Mouse (Mus musculus): ENCODE measurements at regions not wholly inside any gene's neighbourhood (a gene's known extent, or its start where the extent isn't known, plus 50 kb on each side); places are given as distances from the start of the nearest gene placed in this dataset.

DNA sequence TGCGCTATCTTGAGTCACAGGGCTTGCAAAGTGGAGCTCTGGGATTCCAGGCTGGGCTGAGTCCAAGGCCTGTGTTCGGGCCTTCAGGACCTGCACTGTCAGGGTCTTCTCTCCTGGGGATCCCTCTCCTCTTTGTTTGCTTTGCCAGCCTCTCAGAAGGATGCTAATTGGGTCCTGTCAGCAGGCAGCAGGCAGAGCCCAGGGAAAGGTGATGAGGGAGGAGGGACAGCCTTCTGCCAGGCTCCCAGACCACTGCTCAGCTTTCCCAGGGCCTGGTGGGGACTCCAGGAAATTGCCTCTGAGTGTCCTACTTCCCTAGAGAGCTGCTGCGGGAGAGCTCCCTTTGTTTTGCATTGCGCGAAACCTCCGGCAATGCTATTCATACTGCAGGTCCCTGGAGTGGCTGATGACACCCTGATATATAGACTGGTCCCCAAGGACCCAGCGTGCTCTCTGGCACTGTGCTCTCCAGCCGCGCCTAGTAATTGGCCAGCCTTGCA lies 93.1 kb upstream of the Tle3 start:
- 95% methylated on average over 9 of the region's 9 CpGs for WGBS (ENCODE audit: missing documents)
- Histone ChIP-seq H3K4me3 (ENCODE audit: inconsistent target) (no peak overlapping the region), H3K27ac (no peak overlapping the region), H3K79me2 (ENCODE audit: inconsistent target) (no peaks in the 10 kb centered on the region), H3K36me3 (ENCODE audit: inconsistent target) (no peaks in the 10 kb centered on the region)

DNA sequence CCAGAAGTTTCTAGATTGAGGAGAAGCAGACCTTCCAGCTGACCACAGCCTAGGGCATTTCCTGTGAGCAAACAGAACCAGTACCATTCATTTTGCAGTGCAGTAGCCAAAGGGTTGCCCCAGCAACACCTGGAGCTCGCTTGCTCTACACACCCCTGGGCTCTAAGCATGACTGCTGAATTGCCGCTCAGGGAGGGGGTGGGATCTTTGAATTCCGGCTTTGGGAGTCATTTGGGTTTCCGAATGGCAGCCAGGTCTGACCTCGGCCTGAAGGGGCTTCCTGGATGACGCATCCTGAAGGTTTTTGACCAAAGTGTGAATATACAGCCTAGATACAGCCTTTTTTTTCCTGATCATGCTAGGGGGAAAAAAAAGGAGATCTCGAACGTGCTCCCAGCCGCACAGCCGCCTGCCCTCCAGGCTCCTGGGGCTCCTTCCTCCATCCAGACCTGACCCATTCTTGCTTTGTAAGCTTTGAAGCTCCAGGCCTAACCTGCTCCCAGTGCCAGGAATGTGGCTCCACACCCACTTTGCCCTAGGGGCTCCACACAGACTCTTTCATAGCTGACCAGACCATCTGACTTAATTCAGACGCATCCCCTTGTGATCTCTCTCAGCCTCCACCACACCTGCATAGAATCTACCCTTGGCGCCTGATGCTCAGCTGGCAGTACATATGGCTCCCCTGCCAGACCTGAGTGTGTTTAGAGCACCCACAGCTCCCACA lies 91.1 kb upstream of the Tle3 start:
- Histone ChIP-seq H3K4me3 (ENCODE audit: inconsistent target) (no peak overlapping the region), H3K27ac (no peak overlapping the region)
- 92% methylated on average over 12 of the region's 12 CpGs for WGBS (ENCODE audit: missing documents)

DNA sequence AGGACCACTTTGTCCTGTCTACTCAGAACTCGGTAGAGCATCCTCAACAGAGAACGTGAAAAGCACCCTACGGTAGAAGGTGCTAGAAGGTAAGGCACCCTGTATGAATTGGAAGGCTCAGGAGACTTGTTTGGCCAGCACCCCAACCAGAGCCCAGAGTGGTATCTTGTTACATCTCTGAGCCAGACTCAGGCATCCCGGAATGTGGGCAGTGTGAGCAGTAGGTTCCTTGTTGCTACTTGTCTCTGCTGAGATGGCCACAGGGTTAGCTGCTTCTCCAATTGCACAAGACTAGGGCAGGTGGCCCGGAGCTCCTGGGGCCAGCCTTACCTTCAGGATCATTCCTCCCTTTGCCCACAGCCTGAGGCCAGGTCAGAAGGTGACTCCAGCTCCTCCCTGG lies 88.9 kb upstream of the Tle3 start:
- H3K79me2 ChIP-seq (ENCODE audit: inconsistent target), result no peaks in the 10 kb centered on the region
- no peak overlapping the region for H3K4me3 ChIP-seq (ENCODE audit: inconsistent target)
- no peaks in the 10 kb centered on the region for H3K36me3 ChIP-seq (ENCODE audit: inconsistent target)
- no peak overlapping the region for H3K27ac ChIP-seq
- 90% methylated on average over 5 of the region's 5 CpGs for WGBS (ENCODE audit: missing documents)

More for the DNA sequence above, 91.1 kb upstream of the Tle3 start:
- Histone ChIP-seq H3K79me2 (ENCODE audit: inconsistent target) (no peaks in the 10 kb centered on the region), H3K36me3 (ENCODE audit: inconsistent target) (no peaks in the 10 kb centered on the region)

DNA sequence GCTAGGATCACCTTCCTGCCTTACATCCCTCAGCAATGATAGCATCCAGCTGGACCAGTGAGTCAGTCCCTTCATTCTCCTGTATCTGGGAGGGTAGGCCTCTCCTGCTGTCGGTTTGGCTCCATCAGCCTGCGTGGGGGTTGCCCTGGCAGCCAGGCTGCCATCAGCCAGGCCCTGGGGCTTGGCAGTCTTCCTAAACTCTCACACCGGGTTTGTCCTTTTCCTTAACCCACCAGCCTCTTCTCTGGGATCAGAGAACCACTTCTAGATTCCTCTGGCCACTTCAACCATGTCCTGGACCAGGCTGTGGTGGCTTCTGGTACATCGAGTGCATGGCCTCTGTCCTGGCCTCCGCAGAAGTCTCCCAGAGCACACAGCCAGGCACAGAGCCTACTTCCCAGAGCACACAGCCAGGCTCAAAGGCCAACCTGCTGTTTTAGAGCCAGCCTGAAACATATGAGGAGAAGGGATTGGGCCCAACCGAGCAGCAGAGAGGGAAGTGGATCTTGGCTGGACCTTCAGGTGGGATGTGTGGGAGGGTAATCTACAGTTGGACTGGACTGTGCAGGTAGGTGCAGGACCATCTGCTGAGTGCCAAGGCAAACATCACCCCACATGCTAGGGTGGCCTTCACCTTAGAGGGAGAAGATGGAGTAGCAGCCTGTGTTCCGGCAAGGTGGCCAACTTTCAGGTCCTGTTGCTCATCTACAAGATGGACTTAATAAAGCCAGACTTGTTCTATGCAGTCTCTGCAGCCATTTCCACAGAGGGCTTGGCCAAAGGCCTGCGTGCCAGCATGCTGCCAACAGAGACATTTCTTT lies 87.8 kb upstream of the Tle3 start:
- no peaks in the 10 kb centered on the region for H3K36me3 ChIP-seq (ENCODE audit: inconsistent target)
- no peaks in the 10 kb centered on the region for H3K79me2 ChIP-seq (ENCODE audit: inconsistent target)
- 94% methylated on average over 8 of the region's 8 CpGs for WGBS (ENCODE audit: missing documents)
- no peak overlapping the region for H3K4me3 ChIP-seq (ENCODE audit: inconsistent target)
- no peak overlapping the region for H3K27ac ChIP-seq

DNA sequence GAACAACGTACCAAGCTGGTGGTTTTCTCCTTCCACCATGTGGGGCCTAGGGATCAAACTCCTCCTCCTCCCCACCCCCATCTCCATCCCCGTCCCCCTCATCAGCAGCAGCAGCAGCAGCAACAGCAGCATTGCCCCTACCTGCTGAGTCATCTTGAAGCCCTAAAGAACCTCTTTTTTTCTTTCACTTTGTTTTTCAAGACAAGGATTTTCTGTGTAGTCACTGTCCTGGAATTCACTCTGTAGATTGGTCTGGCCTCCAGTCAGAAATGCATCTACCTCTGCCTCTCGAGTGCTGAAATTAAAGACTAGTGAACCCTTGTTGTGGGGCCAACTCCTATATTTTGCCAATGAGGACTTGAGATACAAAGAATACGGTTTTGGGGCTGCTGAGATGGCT lies 85.6 kb upstream of the Tle3 start:
- H3K79me2 ChIP-seq (ENCODE audit: inconsistent target), result no peaks in the 10 kb centered on the region
- no peaks in the 10 kb centered on the region for H3K36me3 ChIP-seq (ENCODE audit: inconsistent target)
- 90% methylated on average over 3 of the region's 4 CpGs for WGBS (ENCODE audit: missing documents)
- no peak overlapping the region for H3K27ac ChIP-seq
- no peak overlapping the region for H3K4me3 ChIP-seq (ENCODE audit: inconsistent target)

DNA sequence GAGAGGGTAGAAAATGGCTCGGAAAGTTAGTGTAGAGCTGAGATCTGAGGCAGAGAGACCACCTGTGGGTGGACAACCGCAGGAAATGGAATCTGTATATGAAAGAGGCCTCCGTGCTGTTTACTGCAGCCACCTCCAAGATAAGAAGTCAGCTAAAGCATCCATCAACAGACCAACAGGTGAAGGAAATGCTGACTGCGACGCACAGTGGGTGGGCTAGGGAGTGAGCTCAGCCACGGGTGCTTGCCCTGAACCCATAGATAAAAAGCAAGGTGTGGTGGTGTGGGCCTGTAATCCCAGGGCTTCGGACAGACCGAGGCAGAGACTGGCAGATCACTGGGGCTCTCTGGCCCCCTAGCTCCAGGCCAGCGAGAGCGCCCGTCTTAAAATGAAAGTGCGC lies 83.0 kb upstream of the Tle3 start:
- no peak overlapping the region for H3K4me3 ChIP-seq (ENCODE audit: inconsistent target)
- 90% methylated on average over 8 of the region's 12 CpGs for WGBS (ENCODE audit: missing documents)
- H3K27ac ChIP-seq, result no peak overlapping the region
- H3K79me2 ChIP-seq (ENCODE audit: inconsistent target), result no peaks in the 10 kb centered on the region
- H3K36me3 ChIP-seq (ENCODE audit: inconsistent target), result no peaks in the 10 kb centered on the region

DNA sequence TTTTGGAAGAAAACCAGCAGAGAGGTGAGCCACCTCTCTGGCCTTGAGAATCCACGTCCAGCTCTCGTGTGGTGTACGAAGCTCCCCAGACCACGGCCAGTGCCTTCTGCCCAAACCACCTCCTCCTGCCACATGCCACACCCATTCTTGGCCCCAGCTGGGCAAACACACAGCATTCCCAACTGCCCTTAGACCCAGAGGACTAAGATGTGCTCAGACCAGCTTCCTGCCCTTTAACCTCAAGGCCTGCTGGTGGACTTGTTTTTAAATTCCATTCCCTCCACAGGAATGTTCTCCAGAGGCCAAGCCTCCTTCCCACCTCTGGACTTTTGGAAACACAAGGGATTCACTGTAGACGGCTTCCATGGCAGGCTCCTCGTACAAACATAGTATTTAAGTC lies 82.5 kb upstream of the Tle3 start:
- H3K27ac ChIP-seq, result no peak overlapping the region
- 93% methylated on average over 6 of the region's 6 CpGs for WGBS (ENCODE audit: missing documents)

DNA sequence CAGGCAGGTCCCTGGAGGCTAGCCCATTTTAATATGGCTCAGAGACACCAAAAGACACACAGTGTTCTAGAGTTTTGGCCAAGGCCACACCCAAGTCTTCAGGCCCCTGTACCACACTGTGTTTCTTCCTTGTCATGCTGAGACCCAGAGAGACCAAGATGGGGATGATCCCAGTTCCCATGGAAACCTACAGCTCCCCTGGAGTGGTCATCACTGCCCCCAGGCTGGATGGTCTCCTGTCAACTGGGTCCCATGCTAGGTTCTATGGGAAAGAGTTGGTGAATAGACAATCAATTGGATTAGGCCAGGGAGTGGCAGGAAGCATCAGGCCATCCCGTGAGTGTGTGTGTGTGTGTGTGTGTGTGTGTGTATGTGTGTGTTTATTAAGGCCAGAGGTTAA lies 80.5 kb upstream of the Tle3 start:
- Histone ChIP-seq H3K4me3 (ENCODE audit: inconsistent target) (no peak overlapping the region), H3K27ac (no peak overlapping the region), H3K36me3 (ENCODE audit: inconsistent target) (no peaks in the 10 kb centered on the region), H3K79me2 (ENCODE audit: inconsistent target) (no peaks in the 10 kb centered on the region)
- WGBS (ENCODE audit: missing documents), result 92% methylated on average over 1 of the region's 1 CpGs

More for the DNA sequence above, 82.5 kb upstream of the Tle3 start:
- no peaks in the 10 kb centered on the region for H3K79me2 ChIP-seq (ENCODE audit: inconsistent target)
- H3K4me3 ChIP-seq (ENCODE audit: inconsistent target), result no peak overlapping the region
- H3K36me3 ChIP-seq (ENCODE audit: inconsistent target), result no peaks in the 10 kb centered on the region

DNA sequence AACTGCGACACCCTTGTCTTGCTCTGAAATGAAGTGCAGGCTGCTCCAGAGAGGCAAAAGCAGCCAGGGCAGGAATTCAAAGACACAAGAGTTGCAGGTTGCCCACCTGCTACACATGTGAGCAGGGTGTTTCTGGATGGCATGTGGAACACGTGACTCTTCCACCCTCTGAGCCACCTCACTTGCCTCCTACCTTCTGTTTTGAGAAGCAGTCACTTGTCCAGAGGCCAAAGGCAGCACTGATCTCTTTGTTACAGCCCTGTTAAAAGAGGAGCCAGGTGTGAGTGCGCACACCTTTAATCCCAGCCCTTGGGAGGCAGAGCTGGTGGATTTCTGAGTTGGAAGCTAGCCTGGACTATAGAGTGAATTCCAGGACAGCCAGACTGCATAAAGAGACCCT lies 79.7 kb upstream of the Tle3 start:
- 97% methylated on average over 3 of the region's 3 CpGs for WGBS (ENCODE audit: missing documents)
- Histone ChIP-seq H3K36me3 (ENCODE audit: inconsistent target) (no peaks in the 10 kb centered on the region), H3K27ac (no peak overlapping the region), H3K79me2 (ENCODE audit: inconsistent target) (no peaks in the 10 kb centered on the region), H3K4me3 (ENCODE audit: inconsistent target) (no peak overlapping the region)

DNA sequence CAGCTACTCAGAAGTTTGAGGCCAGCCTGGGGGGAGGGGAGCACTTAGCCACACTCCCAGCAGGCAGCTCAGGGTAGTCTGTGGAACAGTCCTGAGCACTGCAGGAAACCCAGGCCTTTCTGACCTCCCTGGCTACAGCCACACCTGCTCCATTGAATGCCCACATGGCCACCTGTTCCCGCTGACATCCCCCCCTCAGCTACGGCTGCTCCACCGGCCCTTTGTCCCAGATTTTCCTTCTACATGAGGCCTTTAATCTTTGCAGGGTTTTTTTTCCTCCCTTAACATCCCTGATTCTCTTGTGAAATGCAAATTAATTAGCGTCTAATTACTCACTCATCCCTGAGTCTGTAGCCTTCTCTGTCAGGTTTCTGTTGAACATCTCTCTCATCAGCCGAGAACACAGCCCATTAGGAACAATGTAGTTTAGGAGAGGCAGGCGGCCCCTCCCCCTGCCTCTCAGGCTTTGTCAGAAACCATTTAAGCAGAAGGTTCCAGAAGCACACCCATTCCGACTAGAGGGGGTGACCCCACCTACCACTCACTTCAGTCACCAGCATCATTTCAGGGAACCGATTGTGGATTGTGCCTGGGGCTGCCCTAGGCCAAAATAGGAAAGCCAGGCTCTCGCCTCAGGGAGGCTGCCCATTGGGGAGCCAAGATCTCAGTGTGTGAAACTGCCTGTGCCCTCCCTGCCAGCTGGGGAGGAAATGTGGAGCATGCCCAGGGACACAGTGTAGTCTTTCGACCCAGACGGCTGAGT lies 78.8 kb upstream of the Tle3 start:
- H3K79me2 ChIP-seq (ENCODE audit: inconsistent target), result no peaks in the 10 kb centered on the region
- no peak overlapping the region for H3K27ac ChIP-seq
- H3K4me3 ChIP-seq (ENCODE audit: inconsistent target), result no peak overlapping the region
- WGBS (ENCODE audit: missing documents), result 88% methylated on average over 11 of the region's 11 CpGs
- no peaks in the 10 kb centered on the region for H3K36me3 ChIP-seq (ENCODE audit: inconsistent target)

DNA sequence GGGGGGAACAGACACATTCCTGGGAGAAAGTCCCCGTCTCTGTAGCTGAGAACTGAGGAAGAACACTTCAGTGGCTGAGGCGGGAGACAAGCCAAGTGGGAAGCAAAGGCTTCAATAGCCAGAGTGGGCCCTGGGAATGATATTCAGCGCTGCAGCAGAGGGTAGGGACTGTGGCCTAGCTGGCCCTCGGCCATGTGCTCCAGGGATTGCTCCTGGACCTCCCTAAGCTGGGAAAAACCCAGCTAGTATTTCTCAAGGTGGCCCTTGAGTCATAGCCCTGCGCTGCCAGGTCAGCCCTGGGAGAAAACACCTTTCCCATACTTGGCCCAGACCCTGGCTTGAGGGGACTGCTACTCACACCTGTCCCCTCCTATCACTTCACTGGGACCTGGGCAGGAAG lies 77.2 kb upstream of the Tle3 start:
- Histone ChIP-seq H3K4me3 (ENCODE audit: inconsistent target) (no peak overlapping the region), H3K79me2 (ENCODE audit: inconsistent target) (no peaks in the 10 kb centered on the region), H3K27ac (no peak overlapping the region), H3K36me3 (ENCODE audit: inconsistent target) (no peaks in the 10 kb centered on the region)
- WGBS (ENCODE audit: missing documents), result 91% methylated on average over 5 of the region's 5 CpGs

DNA sequence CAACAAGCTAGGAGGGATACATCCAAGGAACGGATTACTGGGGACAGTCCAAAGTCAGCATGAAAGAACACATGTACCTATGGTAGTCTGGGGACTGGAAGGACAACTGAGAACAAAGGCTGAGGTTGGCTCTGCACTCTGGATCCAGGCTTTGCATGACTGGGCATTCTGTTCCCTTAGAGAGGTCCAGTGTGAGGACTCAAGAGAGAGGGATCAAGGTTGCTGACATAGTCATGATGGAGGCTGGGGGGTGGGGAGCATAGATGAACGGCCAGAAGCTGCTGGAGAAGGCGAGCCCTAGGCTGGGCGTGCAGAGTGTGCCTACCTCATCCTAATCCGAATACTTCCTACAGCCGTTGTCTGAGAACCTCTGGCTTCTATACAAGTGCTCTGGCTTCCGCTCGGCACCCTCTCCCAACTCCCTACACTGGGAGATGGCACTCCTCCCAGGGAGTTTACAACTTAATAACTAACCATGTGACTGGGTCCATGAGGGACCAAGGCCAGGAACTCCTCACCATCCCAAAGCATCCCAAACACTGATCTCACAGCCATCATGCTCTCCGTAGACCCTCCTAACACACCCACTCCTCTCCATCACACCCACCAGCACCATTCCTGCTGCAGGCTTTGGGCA lies 75.7 kb upstream of the Tle3 start:
- WGBS (ENCODE audit: missing documents), result 97% methylated on average over 9 of the region's 9 CpGs
- H3K27ac ChIP-seq, result no peak overlapping the region
- H3K4me3 ChIP-seq (ENCODE audit: inconsistent target), result no peak overlapping the region
- H3K36me3 ChIP-seq (ENCODE audit: inconsistent target), result no peaks in the 10 kb centered on the region
- no peaks in the 10 kb centered on the region for H3K79me2 ChIP-seq (ENCODE audit: inconsistent target)

DNA sequence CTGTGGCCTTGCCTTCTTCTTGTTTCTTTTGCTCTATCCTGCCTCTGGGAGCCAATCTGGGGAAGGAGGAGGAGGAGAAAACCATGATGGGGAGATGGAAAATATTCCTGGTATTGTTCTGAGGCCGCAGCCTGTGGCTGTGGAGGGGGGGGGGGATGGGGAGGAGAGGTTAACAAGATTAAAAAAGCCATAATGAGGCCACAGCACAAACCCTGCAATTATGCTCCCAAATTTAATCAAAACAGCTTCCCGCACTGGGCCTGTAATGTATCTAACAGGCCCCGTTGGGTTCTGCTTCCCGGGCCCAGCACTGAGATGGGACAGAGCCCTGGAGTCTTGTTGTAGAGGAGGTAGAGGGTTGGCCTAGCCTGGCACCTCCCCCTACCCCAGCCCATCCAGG lies 74.8 kb upstream of the Tle3 start:
- Histone ChIP-seq H3K79me2 (ENCODE audit: inconsistent target) (no peaks in the 10 kb centered on the region), H3K36me3 (ENCODE audit: inconsistent target) (no peaks in the 10 kb centered on the region), H3K4me3 (ENCODE audit: inconsistent target) (no peak overlapping the region), H3K27ac (no peak overlapping the region)
- WGBS (ENCODE audit: missing documents), result 86% methylated on average over 4 of the region's 4 CpGs

DNA sequence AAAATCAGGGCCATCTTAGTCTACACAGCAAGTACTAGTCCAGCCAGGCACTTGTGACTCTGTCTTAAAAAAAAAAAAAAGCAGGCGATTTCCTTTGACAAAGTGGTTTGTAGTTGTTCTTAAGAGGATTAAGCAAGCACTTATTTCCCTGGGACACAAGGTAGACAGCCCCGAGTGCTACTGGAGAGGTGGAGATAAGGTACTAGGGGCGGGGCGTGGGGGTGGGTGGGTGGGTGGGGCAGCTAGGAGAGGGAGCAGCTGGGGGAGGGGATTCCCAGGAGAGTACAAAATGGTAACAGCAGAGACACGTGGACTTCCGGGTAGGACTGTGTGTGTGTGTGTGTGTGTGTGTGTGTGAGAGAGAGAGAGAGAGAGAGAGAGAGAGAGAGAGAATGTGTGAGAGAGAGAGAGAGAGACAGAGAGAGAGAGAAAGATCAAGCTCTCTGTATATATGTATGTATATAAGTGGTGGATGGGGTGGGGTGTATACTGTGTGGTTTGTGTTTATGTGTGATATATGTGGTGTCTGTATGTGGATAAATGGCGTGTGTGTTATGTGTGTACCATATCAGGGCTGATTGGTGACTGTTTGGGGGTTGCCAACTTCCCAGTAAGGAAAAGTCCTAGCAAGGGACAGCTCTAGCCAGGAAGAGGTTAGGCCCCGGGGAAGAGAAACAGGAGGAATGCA lies 72.1 kb upstream of the Tle3 start:
- H3K4me3 ChIP-seq (ENCODE audit: inconsistent target), result no peak overlapping the region
- no peaks in the 10 kb centered on the region for H3K36me3 ChIP-seq (ENCODE audit: inconsistent target)
- WGBS (ENCODE audit: missing documents), result 87% methylated on average over 6 of the region's 8 CpGs
- no peak overlapping the region for H3K27ac ChIP-seq
- H3K79me2 ChIP-seq (ENCODE audit: inconsistent target), result no peaks in the 10 kb centered on the region
